Mouse (Mus musculus) lung, embryonic 16.5 days (tissue): ENCODE data around the gene Vkorc1l1. TPM values are rescaled to one million over a fixed set of nuclear protein-coding genes. Genes with fewer than 3 reads are reported as not detected.

ENCODE experiments used
- ATAC-seq: fragments of 200-750 bp; cut with Nextera tagmentation; 2 replicates; pipeline ENCODE4 v1.8.0; 2017; ENCODE audit warnings: low read depth, mild to moderate bottlenecking, moderate library complexity
- H3K27ac ChIP-seq: fragments of 300-500 bp; sonication (generic); 2 replicates; pipeline ENCODE4 v1.5.1; 2014; ENCODE audit warnings: mild to moderate bottlenecking, control low read depth, low read length
- H3K27me3 ChIP-seq: fragments of 300-500 bp; sonication (generic); 2 replicates; pipeline ENCODE4 v1.6.1; 2014; ENCODE audit warnings: low read depth, low read length, mixed read lengths; ENCODE audit not compliant: control insufficient read depth, insufficient read depth
- H3K36me3 ChIP-seq: fragments of 300-500 bp; sonication (generic); 2 replicates; pipeline ENCODE4 v1.6.1; 2014; ENCODE audit warnings: low read length; ENCODE audit not compliant: control insufficient read depth, insufficient read depth
- H3K4me1 ChIP-seq: fragments of 300-500 bp; sonication (generic); replicated peaks from 2 replicates; pipeline ENCODE4 v1.6.1; 2014; ENCODE audit warnings: low read length, mixed read lengths; ENCODE audit not compliant: control insufficient read depth, insufficient read depth
- H3K4me2 ChIP-seq: fragments of 300-500 bp; sonication (generic); 2 replicates; pipeline ENCODE4 v1.6.1; 2014; ENCODE audit warnings: low read depth, low read length, control low read depth
- H3K4me3 ChIP-seq: fragments of 300-500 bp; sonication (generic); 2 replicates; pipeline ENCODE4 v1.5.1; 2014; ENCODE audit warnings: mild to moderate bottlenecking, low read length, control low read depth
- H3K9ac ChIP-seq: fragments of 300-500 bp; sonication (generic); 2 replicates; pipeline ENCODE4 v1.6.1; 2014; ENCODE audit warnings: low read length, control low read depth
- H3K9me3 ChIP-seq: fragments of 300-500 bp; sonication (generic); 2 replicates; pipeline ENCODE4 v1.6.1; 2016; ENCODE audit warnings: low read length; ENCODE audit not compliant: control insufficient read depth
- WGBS: fragments of 180-500 bp; shearing (Covaris S2); extraction: QIAGEN DNeasy Blood & Tissue Kit; methylation state at CpG from one replicate; pipeline ENCODE4 v1.1.7; 2014; 5-methylcytosine and 5-hydroxymethylcytosine counted together
- polyA plus RNA-seq: library from polyadenylated mRNA; unstranded; fragments of >200 nt; fragmentation: Nextera tagmentation; extraction: Ambion mirVana; gene quantifications from 2 replicates; pipeline ENCODE4 v1.2.1, GENCODE M21; 2015

Vkorc1l1 gene
- polyA plus RNA-seq, 1 experiment from 2014 or later: 18.8 TPM

DNA sequence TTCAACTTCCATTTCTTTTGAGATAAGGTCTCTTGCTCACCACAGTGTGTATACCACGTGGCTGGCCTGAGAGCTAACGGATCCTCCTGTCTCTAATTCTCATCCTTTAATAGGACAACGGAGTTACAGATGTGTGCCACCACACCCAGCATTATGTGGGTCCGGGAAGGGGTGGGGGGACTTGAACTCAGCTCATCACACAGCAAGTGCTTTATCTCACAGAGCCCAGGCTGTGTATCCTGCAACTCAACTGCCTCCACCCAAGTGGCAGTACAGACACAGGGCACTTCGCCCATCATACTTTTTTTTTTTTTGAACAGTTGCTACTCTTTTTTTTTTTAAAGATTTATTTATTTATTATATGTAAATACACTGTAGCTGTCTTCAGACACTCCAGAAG lies 50.1 kb downstream of the Vkorc1l1 start:
- Histone ChIP-seq H3K9me3 (no peaks in the 10 kb centered on the region), H3K9ac (no peak overlapping the region), H3K36me3 (peaks cover 2% of the 10 kb centered on the region; the same call in 1 of the 2 replicates), H3K4me2 (no peak overlapping the region), H3K27me3 (no peaks in the 10 kb centered on the region), H3K4me3 (no peak overlapping the region), H3K4me1 (no peaks in the 10 kb centered on the region), H3K27ac (no peak overlapping the region)
- 88% methylated on average over 5 of the region's 5 CpGs for WGBS
- ATAC-seq: no peak

DNA sequence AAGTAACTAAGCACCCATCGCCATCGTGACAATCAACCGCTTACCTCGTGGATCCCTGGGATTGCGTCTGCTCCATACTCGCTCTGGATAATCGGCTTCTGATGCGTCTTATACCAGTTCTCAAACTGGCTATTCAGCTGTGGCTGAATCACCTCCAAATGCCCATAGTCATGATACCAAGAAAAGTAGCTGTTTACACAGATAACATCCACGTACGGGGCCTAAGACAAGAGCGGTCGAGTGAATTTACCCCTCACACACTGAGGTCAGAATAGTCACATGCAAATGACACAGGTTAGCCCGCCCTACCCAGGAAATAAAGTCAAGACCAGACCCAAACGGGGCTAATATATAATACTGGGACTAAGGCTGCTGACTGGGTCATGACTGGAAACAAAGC lies 51.6 kb downstream of the Vkorc1l1 start:
- no peak for ATAC-seq
- no peak overlapping the region for H3K27ac ChIP-seq
- H3K27me3 ChIP-seq: no peaks in the 10 kb centered on the region
- H3K36me3 ChIP-seq: peaks cover 2% of the 10 kb centered on the region; the same call in 1 of the 2 replicates
- H3K4me1 ChIP-seq: no peaks in the 10 kb centered on the region
- H3K9me3 ChIP-seq: no peaks in the 10 kb centered on the region
- H3K4me3 ChIP-seq: no peak overlapping the region
- H3K9ac ChIP-seq: no peak overlapping the region
- H3K4me2 ChIP-seq: no peak overlapping the region
- 89% methylated on average over 14 of the region's 14 CpGs for WGBS

DNA sequence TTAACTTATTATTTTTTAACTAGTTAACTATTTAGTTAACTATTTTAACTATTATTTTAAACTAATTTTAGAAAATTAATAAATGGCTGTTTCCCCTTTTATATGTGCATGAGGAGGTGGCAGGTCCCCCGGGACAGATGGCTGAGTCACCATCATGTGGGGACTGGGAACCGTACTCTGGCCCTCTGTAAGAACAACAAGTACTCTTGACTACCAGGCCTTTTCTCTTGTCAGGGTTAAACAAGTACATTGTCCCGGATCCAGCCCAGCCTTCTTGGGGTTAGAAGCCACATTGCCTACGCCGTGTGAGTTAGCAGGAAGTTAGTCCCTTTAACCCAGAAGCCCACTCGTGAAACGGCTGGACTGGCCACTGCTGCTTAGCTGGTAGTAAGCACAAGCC lies 53.2 kb downstream of the Vkorc1l1 start:
- WGBS: 88% methylated on average over 7 of the region's 7 CpGs
- ATAC-seq: no peak
- H3K4me2 ChIP-seq: no peak overlapping the region
- H3K9ac ChIP-seq: no peak overlapping the region
- peaks cover 2% of the 10 kb centered on the region; the same call in 1 of the 2 replicates for H3K36me3 ChIP-seq
- no peak overlapping the region for H3K27ac ChIP-seq
- no peaks in the 10 kb centered on the region for H3K4me1 ChIP-seq
- no peaks in the 10 kb centered on the region for H3K27me3 ChIP-seq
- no peaks in the 10 kb centered on the region for H3K9me3 ChIP-seq
- H3K4me3 ChIP-seq: no peak overlapping the region

DNA sequence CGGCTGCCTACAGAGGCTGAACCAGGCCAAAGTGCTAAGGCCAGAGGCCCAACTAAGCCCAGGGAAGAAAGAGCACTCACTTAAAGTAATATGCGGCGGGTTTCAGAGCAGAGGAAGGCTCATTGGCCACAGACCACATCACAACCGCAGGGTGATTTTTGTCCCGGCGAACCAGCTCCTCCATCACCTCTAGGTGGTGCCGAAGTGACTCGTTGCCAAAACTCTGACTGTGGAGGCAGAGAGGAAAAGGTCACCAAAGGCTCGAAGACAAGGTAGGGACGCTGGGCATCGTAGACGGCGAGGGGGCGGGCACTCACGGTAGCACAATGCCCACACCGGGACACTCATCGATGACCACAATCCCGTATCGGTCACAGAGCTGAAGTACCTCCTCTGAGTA lies 55.9 kb downstream of the Vkorc1l1 start:
- Histone ChIP-seq H3K27ac (no peak overlapping the region), H3K27me3 (no peaks in the 10 kb centered on the region), H3K4me1 (peaks cover 7% of the 10 kb centered on the region), H3K9me3 (no peaks in the 10 kb centered on the region), H3K4me2 (no peak overlapping the region), H3K4me3 (no peak overlapping the region), H3K9ac (no peak overlapping the region), H3K36me3 (peaks cover 2% of the 10 kb centered on the region; the same call in 1 of the 2 replicates)
- WGBS: 66% methylated on average over 19 of the region's 19 CpGs
- ATAC-seq: no peak

DNA sequence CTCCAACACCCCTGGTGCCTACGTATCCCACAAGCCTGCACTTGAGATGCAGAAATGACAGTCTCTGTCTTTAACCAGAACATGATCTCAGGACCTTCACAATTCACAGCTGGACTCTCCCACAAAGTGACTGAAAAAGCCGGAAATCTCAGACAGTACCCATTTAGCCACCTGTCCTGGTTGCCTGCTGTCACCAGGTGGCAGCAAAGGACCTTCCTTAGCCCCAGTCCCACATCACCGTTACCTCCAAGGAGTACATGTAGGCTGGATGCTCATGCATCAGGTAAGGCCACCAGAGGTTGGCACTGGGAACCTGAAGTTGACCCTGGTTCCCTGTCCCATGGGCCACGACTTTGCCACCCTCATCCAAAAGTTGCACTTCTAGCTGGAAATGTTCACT lies 57.3 kb downstream of the Vkorc1l1 start:
- H3K4me1 ChIP-seq: peaks cover 13% of the 10 kb centered on the region
- no peak for ATAC-seq
- no peak overlapping the region for H3K27ac ChIP-seq
- no peaks in the 10 kb centered on the region; the same call in 1 of the 2 replicates for H3K36me3 ChIP-seq
- H3K4me3 ChIP-seq: no peak overlapping the region
- 20% methylated on average over 4 of the region's 4 CpGs for WGBS
- no peaks in the 10 kb centered on the region for H3K27me3 ChIP-seq
- no peak overlapping the region for H3K4me2 ChIP-seq
- no peak overlapping the region for H3K9ac ChIP-seq
- no peaks in the 10 kb centered on the region for H3K9me3 ChIP-seq

DNA sequence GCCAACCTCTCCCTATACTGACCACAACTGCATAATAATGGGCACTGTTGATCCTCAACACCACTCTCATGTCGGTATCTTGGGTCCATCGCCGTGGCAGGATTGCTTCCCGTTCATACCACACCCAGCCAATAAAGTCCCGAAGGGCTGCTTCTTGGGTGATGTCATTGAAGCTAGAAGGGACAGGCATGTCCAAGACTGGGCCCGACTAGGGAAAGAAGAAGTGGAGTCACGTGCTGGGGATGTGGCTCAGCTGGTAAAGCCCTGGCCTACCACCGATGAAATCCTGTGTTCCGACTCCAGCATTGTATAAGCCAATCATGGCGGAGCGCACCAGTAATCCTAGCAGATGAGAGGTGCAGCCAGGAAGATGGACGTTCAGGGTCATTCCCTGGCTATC lies 59.0 kb downstream of the Vkorc1l1 start:
- H3K4me2 ChIP-seq: no peak overlapping the region
- WGBS: 82% methylated on average over 12 of the region's 12 CpGs
- H3K9ac ChIP-seq: no peak overlapping the region
- H3K27ac ChIP-seq: no peak overlapping the region
- no peaks in the 10 kb centered on the region; the same call in 1 of the 2 replicates for H3K36me3 ChIP-seq
- peaks cover 13% of the 10 kb centered on the region for H3K4me1 ChIP-seq
- no peaks in the 10 kb centered on the region; the same call in 1 of the 2 replicates for H3K9me3 ChIP-seq
- no peak for ATAC-seq
- H3K27me3 ChIP-seq: no peaks in the 10 kb centered on the region
- H3K4me3 ChIP-seq: no peak overlapping the region

DNA sequence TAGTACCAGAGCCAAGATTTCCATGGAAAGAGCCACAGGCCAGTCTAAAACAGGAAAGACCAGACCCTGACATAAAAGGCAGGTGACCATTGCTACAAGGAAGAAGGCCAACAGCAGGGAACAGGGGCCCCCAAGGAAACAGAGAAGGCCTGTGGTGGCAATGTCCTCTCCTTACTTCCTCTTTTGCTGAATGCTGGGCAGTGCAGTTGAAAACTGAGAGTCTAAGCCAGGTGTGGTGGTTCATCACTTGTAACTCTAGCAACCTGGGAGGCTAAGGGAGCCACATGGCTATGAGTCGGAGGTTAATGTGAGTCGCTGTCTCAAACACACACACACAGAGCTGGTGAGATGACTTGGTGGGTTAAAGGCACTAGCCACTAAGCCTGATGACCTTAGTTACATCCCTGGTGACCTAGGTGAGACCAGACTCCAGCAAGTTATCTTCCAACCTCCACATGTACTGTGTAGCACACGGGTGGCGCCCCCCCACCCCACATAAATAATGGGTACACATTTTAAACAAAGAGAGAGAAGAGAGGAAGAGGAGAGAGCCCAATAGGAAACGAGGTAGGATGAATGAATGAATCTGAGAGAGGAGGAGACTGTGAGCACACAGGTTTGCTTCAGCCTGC lies 59.7 kb downstream of the Vkorc1l1 start:
- no peak for ATAC-seq
- 51% methylated on average over 5 of the region's 5 CpGs for WGBS
- H3K27me3 ChIP-seq: no peaks in the 10 kb centered on the region
- peak overlapping the region; percentile 69 for H3K4me2 ChIP-seq
- H3K36me3 ChIP-seq: no peaks in the 10 kb centered on the region; the same call in 1 of the 2 replicates
- no peak overlapping the region for H3K27ac ChIP-seq
- no peaks in the 10 kb centered on the region; the same call in 1 of the 2 replicates for H3K9me3 ChIP-seq
- H3K9ac ChIP-seq: peak overlapping the region; percentile 72
- peaks cover 13% of the 10 kb centered on the region for H3K4me1 ChIP-seq
- H3K4me3 ChIP-seq: peak overlapping the region; percentile 63

DNA sequence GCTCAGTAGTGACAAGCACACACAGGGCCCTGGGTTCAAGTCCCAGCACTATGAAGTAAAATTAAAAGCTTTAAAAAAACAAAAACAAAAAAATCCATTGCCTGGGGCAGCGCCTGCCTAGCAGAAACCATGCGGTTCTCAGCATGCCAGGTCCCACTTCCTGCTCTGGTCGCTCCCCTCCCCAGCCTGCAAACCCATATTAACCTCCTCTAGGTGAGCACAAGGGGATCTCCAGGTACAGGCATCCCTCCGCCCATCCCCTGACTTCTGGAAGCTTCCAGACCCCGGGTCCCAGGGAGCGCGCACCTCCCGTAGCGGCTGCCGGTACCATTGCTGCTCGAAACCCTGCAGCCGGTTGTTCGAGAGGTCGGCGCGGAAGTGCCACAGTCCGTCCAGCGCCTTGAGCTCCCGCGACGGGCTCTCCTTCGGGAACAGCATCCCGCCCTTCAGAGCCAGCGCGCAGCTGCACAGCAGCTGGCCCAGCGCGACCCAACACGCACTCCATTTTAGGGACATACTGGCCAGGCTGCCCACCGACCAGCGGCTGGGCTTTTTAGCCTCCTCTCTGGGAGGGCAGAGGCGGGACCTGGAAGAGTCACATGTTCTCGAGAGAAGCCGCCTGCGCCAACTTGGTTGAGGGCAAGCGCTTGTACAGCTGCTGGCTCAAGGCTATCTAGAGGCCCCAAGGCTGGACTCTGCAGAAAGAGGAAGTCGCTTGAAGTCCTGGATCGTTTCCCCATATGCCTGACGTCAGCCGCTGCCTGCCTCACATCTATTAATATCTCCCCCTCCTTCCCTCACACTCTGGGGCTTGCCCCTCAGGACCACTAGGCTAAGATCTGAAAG lies 60.8 kb downstream of the Vkorc1l1 start, which contains the start of gene Gusb:
TSS of gene Gusb (minus strand) at position 749 of the 846 bp plus-strand sequence.
- WGBS: under 1% methylated on average over 39 of the region's 39 CpGs
- Histone ChIP-seq H3K36me3 (no peaks in the 10 kb centered on the region; the same call in 1 of the 2 replicates), H3K4me2 (peak within 1 kb of the TSS; percentile 69), H3K27me3 (no peaks in the 10 kb centered on the region), H3K9ac (peak within 1 kb of the TSS; percentile 72), H3K4me3 (peak within 1 kb of the TSS; percentile 63), H3K4me1 (peaks cover 13% of the 10 kb centered on the region), H3K9me3 (no peaks in the 10 kb centered on the region; the same call in 1 of the 2 replicates), H3K27ac (peak within 1 kb of the TSS; percentile 82)
- peak; percentile 96 for ATAC-seq

DNA sequence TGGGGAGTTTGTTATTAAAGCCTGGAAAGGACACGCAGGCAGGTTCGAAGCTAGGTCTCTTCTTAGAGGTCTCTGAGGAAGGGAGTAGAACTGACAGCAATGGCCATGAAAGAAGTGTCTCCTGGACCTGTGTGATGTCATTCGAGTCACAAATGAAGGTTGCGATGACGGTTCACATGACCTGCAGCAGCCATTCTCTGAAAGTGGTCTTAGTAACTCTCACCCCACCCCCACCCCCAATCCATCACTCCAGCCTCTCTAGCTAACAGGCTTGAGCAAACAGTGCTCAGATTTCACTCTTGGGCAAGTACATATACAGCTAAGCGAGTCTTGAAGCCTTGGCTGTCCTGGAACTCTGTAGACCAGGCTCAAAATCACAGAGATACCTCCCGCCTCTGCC lies 61.5 kb downstream of the Vkorc1l1 start:
- H3K4me1 ChIP-seq: peaks cover 13% of the 10 kb centered on the region
- peak; percentile 51 for ATAC-seq
- H3K4me2 ChIP-seq: peak overlapping the region; percentile 69
- peak overlapping the region; percentile 72 for H3K9ac ChIP-seq
- WGBS: 16% methylated on average over 7 of the region's 7 CpGs
- no peaks in the 10 kb centered on the region; the same call in 1 of the 2 replicates for H3K9me3 ChIP-seq
- no peaks in the 10 kb centered on the region for H3K27me3 ChIP-seq
- peak overlapping the region; percentile 82 for H3K27ac ChIP-seq
- no peaks in the 10 kb centered on the region; the same call in 1 of the 2 replicates for H3K36me3 ChIP-seq
- H3K4me3 ChIP-seq: peak overlapping the region; percentile 63
